Mouse (Mus musculus) lung, postnatal 25 days (tissue): ENCODE data around the gene Tenm3.

Source experiments
- DNase-seq: peaks from one replicate; pipeline ENCODE4 v3.0.0; 2022; ENCODE audit warnings: low spot score

Tenm3 gene

GRCm38 (mm10) chr8:48809104-48809503 lies 34.6 kb downstream of the Tenm3 start:
- no peak for DNase-seq

- DNase-seq: no peak
Observed at GRCm38 (mm10) chr8:48803070-48803469, 40.7 kb downstream of the Tenm3 start.

- DNase-seq: no peak
Observed at GRCm38 (mm10) chr8:48802231-48802630, 41.5 kb downstream of the Tenm3 start.

- DNase-seq: no peak
Observed at GRCm38 (mm10) chr8:48797955-48798359, 45.8 kb downstream of the Tenm3 start.

GRCm38 (mm10) chr8:48794285-48794684 lies 49.5 kb downstream of the Tenm3 start:
- no peak for DNase-seq

GRCm38 (mm10) chr8:48793729-48794128 lies 50.0 kb downstream of the Tenm3 start:
- no peak for DNase-seq

GRCm38 (mm10) chr8:48792587-48793326 lies 51.0 kb downstream of the Tenm3 start:
- DNase-seq: no peak

- no peak for DNase-seq
Observed at GRCm38 (mm10) chr8:48783308-48783707, 60.4 kb downstream of the Tenm3 start.

GRCm38 (mm10) chr8:48780628-48781027 lies 63.1 kb downstream of the Tenm3 start:
- DNase-seq: no peak

GRCm38 (mm10) chr8:48779194-48779593 lies 64.6 kb downstream of the Tenm3 start:
- DNase-seq: no peak

- no peak for DNase-seq
Observed at GRCm38 (mm10) chr8:48776081-48776480, 67.7 kb downstream of the Tenm3 start.

GRCm38 (mm10) chr8:48775531-48776037 lies 68.2 kb downstream of the Tenm3 start:
- DNase-seq: no peak

- no peak for DNase-seq
Observed at GRCm38 (mm10) chr8:48774837-48775236, 68.9 kb downstream of the Tenm3 start.

- DNase-seq: no peak
Observed at GRCm38 (mm10) chr8:48766545-48767234, 77.1 kb downstream of the Tenm3 start.

- no peak for DNase-seq
Observed at GRCm38 (mm10) chr8:48765212-48765611, 78.5 kb downstream of the Tenm3 start.

GRCm38 (mm10) chr8:48764011-48764410 lies 79.7 kb downstream of the Tenm3 start:
- no peak for DNase-seq

- DNase-seq: no peak
Observed at GRCm38 (mm10) chr8:48756874-48757273, 86.9 kb downstream of the Tenm3 start.

GRCm38 (mm10) chr8:48755492-48755891 lies 88.3 kb downstream of the Tenm3 start:
- no peak for DNase-seq

- DNase-seq: no peak
Observed at GRCm38 (mm10) chr8:48754959-48755358, 88.8 kb downstream of the Tenm3 start.

GRCm38 (mm10) chr8:48751965-48752364 lies 91.8 kb downstream of the Tenm3 start:
- no peak for DNase-seq

GRCm38 (mm10) chr8:48748503-48749059 lies 95.2 kb downstream of the Tenm3 start:
- no peak for DNase-seq

- no peak for DNase-seq
Observed at GRCm38 (mm10) chr8:48743912-48744311, 99.8 kb downstream of the Tenm3 start.

- DNase-seq: no peak
Observed at GRCm38 (mm10) chr8:48742741-48743140, 101.0 kb downstream of the Tenm3 start.
